Mouse (Mus musculus): Measurements from ENCODE around the gene Ddi2.

- no peak for TF ChIP-seq CTCF (IDR thresholded peaks at IDR 0.05; ENCODE audit: borderline replicate concordance, control insufficient read depth, extremely low read depth, insufficient read depth, low read length, poor library complexity)
- TF ChIP-seq POLR2A (IDR thresholded peaks at IDR 0.05; ENCODE audit: control insufficient read depth, extremely low read depth, insufficient read depth, low read length, poor library complexity) = no peak
Measured at GRCm38 (mm10) chr4:141711250-141711649, 12.0 kb downstream of the Ddi2 start.
